Mouse (Mus musculus): ENCODE results near the gene Shisa2.

The Shisa2 gene

GRCm38 (mm10) chr14:59632067-59632466 is 7.0 kb downstream of the Shisa2 start:
- no peak for DNase-seq (ENCODE audit: low spot score in 2 of 2)

GRCm38 (mm10) chr14:59633295-59633898 is 8.3 kb downstream of the Shisa2 start:
- DNase-seq (ENCODE audit: low spot score in 2 of 2) = no peak

- DNase-seq (ENCODE audit: low spot score in 2 of 2) = no peak
Measured at GRCm38 (mm10) chr14:59633988-59634387, 8.9 kb downstream of the Shisa2 start.

GRCm38 (mm10) chr14:59638906-59639703 is 14.0 kb downstream of the Shisa2 start:
- no peak for DNase-seq (ENCODE audit: low spot score in 2 of 2)

GRCm38 (mm10) chr14:59641856-59642255 is 16.7 kb downstream of the Shisa2 start:
- DNase-seq (ENCODE audit: low spot score in 2 of 2) = no peak

GRCm38 (mm10) chr14:59643582-59643981 is 18.5 kb downstream of the Shisa2 start:
- DNase-seq (ENCODE audit: low spot score in 2 of 2) = no peak

- no peak for DNase-seq (ENCODE audit: low spot score in 2 of 2)
Measured at GRCm38 (mm10) chr14:59644166-59644565, 19.1 kb downstream of the Shisa2 start.

GRCm38 (mm10) chr14:59644896-59645295 is 19.8 kb downstream of the Shisa2 start:
- DNase-seq (ENCODE audit: low spot score in 2 of 2) = no peak

GRCm38 (mm10) chr14:59646826-59647697 is 22.0 kb downstream of the Shisa2 start:
- DNase-seq (ENCODE audit: low spot score in 2 of 2) = no peak

GRCm38 (mm10) chr14:59648611-59649010 is 23.5 kb downstream of the Shisa2 start:
- no peak for DNase-seq (ENCODE audit: low spot score in 2 of 2)

- DNase-seq (ENCODE audit: low spot score in 2 of 2) = no peak
Measured at GRCm38 (mm10) chr14:59649337-59649736, 24.2 kb downstream of the Shisa2 start.

GRCm38 (mm10) chr14:59656591-59656990 is 31.5 kb downstream of the Shisa2 start:
- DNase-seq (ENCODE audit: low spot score in 2 of 2) = no peak

- no peak for DNase-seq (ENCODE audit: low spot score in 2 of 2)
Measured at GRCm38 (mm10) chr14:59657098-59657497, 32.0 kb downstream of the Shisa2 start.

- DNase-seq (ENCODE audit: low spot score in 2 of 2) = no peak
Measured at GRCm38 (mm10) chr14:59672893-59673515, 47.9 kb downstream of the Shisa2 start.

- no peak for DNase-seq (ENCODE audit: low spot score in 2 of 2)
Measured at GRCm38 (mm10) chr14:59674556-59674955, 49.4 kb downstream of the Shisa2 start.

GRCm38 (mm10) chr14:59675330-59675729 is 50.2 kb downstream of the Shisa2 start:
- no peak for DNase-seq (ENCODE audit: low spot score in 2 of 2)

GRCm38 (mm10) chr14:59677598-59678003 is 52.5 kb downstream of the Shisa2 start:
- no peak for DNase-seq (ENCODE audit: low spot score in 2 of 2)
